Mouse (Mus musculus): ENCODE results near the gene Gm3238. TPM values are rescaled to one million over a fixed set of nuclear protein-coding genes. Genes with fewer than 3 reads are reported as not detected.

Gm3238 gene
- polyA plus RNA-seq, 1 experiment = not detected

DNA sequence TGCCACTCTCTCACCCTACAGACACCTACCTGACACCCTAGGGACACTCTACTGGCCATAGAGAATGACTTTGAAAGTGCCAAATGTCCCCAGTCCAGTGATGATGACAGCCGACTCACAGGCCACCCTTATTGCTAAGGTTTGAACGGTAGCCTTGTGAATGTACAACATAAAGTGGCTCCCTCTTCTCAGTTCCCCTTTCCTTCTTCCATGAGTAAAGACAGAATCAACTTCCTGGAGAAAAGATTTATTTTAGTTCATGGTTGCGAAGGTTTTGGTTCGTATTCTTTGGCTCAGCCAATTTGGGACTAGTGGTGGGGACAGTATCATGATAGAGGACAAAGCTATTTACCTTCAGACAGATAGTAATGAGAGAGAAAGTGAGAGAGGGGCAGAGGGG is 32.2 kb downstream of the Gm3238 start:
- WGBS = 58% methylated on average over 4 of the region's 4 CpGs
- Histone ChIP-seq H3K4me3 (ENCODE audit: control insufficient read depth, insufficient read depth, low read length) (no peak overlapping the region), H3K36me3 (ENCODE audit: control insufficient read depth, insufficient read depth, low read length) (no peaks in the 10 kb centered on the region), H3K4me1 (replicated peaks; ENCODE audit: control insufficient read depth, insufficient read depth, low read length) (no peaks in the 10 kb centered on the region), H3K27me3 (ENCODE audit: control insufficient read depth, insufficient read depth, low read length) (no peaks in the 10 kb centered on the region), H3K27ac (ENCODE audit: control insufficient read depth, insufficient read depth, low read length) (no peak overlapping the region)
- no peak for TF ChIP-seq CTCF (IDR thresholded peaks at IDR 0.05; ENCODE audit: borderline replicate concordance, control insufficient read depth, extremely low read depth, insufficient read depth, low read length, poor library complexity)
- DNase-seq = no peak

DNA sequence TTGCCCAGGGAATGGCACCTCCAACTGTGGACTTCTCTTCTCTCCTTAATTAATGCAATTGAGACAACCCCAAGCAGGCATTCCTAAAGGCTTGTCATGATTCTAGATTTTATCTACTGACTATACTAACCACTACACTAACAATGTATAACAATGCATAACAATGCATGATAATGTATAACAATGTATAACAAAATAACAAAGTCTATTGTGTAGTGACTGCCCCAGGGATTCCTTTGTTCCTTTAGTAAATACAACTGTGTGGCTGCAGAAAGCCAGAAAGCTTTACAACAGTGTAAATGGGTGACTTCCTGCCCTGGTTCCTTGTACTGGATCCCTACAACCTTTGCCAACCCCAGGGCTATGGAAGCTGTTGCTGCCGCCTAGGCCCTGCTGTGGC is 35.2 kb downstream of the Gm3238 start:
- TF ChIP-seq CTCF (IDR thresholded peaks at IDR 0.05; ENCODE audit: borderline replicate concordance, control insufficient read depth, extremely low read depth, insufficient read depth, low read length, poor library complexity) = no peak
- no peak for TF ChIP-seq POLR2A (IDR thresholded peaks at IDR 0.05; ENCODE audit: control insufficient read depth, extremely low read depth, insufficient read depth, low read length, poor library complexity)
- 100% methylated on average over 1 of the region's 1 CpGs for WGBS
- no peak for DNase-seq
- Histone ChIP-seq H3K36me3 (ENCODE audit: control insufficient read depth, insufficient read depth, low read length) (no peaks in the 10 kb centered on the region), H3K4me1 (replicated peaks; ENCODE audit: control insufficient read depth, insufficient read depth, low read length) (no peaks in the 10 kb centered on the region), H3K27ac (ENCODE audit: control insufficient read depth, insufficient read depth, low read length) (no peak overlapping the region), H3K4me3 (ENCODE audit: control insufficient read depth, insufficient read depth, low read length) (no peak overlapping the region), H3K27me3 (ENCODE audit: control insufficient read depth, insufficient read depth, low read length) (no peaks in the 10 kb centered on the region)

- DNase-seq = peak; percentile 18
- Histone ChIP-seq H3K27ac (ENCODE audit: control insufficient read depth, insufficient read depth, low read length) (no peak overlapping the region), H3K27me3 (ENCODE audit: control insufficient read depth, insufficient read depth, low read length) (no peaks in the 10 kb centered on the region), H3K4me3 (ENCODE audit: control insufficient read depth, insufficient read depth, low read length) (no peak overlapping the region), H3K36me3 (ENCODE audit: control insufficient read depth, insufficient read depth, low read length) (no peaks in the 10 kb centered on the region), H3K4me1 (replicated peaks; ENCODE audit: control insufficient read depth, insufficient read depth, low read length) (no peaks in the 10 kb centered on the region)
- TF ChIP-seq CTCF (IDR thresholded peaks at IDR 0.05; ENCODE audit: borderline replicate concordance, control insufficient read depth, extremely low read depth, insufficient read depth, low read length, poor library complexity) (peak; percentile 62; the same call in 1 of the 2 replicates), POLR2A (IDR thresholded peaks at IDR 0.05; ENCODE audit: control insufficient read depth, extremely low read depth, insufficient read depth, low read length, poor library complexity) (no peak)
- 64% methylated on average over 4 of the region's 4 CpGs for WGBS
Observed at GRCm38 (mm10) chr10:77729241-77729640, 41.9 kb downstream of the Gm3238 start.

DNA sequence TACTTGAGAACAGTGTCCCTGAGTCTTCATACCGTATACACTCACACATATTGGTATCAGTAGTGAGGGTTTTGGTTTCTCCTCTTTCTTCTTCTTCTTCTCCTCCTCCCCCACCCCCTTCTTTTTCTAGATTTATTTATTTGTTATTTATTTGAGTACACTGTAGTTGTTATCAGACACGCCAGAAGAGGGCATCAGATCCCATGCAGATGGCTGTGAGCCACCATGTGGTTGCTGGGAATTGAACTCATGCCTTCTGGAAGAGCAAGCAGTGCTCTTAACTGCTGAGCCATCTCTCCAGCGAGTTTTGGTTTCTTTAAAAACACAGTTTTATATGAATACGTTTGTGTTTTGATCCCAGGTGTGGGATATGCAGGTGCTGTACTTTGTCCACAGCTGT is 42.8 kb downstream of the Gm3238 start:
- TF ChIP-seq POLR2A (IDR thresholded peaks at IDR 0.05; ENCODE audit: control insufficient read depth, extremely low read depth, insufficient read depth, low read length, poor library complexity) (no peak), CTCF (IDR thresholded peaks at IDR 0.05; ENCODE audit: borderline replicate concordance, control insufficient read depth, extremely low read depth, insufficient read depth, low read length, poor library complexity) (no peak)
- no peak overlapping the region for H3K27ac ChIP-seq (ENCODE audit: control insufficient read depth, insufficient read depth, low read length)
- H3K4me3 ChIP-seq (ENCODE audit: control insufficient read depth, insufficient read depth, low read length) = no peak overlapping the region
- 74% methylated on average over 4 of the region's 4 CpGs for WGBS
- no peak for DNase-seq
- no peaks in the 10 kb centered on the region for H3K36me3 ChIP-seq (ENCODE audit: control insufficient read depth, insufficient read depth, low read length)
- no peaks in the 10 kb centered on the region for H3K4me1 ChIP-seq (replicated peaks; ENCODE audit: control insufficient read depth, insufficient read depth, low read length)
- no peaks in the 10 kb centered on the region for H3K27me3 ChIP-seq (ENCODE audit: control insufficient read depth, insufficient read depth, low read length)

DNA sequence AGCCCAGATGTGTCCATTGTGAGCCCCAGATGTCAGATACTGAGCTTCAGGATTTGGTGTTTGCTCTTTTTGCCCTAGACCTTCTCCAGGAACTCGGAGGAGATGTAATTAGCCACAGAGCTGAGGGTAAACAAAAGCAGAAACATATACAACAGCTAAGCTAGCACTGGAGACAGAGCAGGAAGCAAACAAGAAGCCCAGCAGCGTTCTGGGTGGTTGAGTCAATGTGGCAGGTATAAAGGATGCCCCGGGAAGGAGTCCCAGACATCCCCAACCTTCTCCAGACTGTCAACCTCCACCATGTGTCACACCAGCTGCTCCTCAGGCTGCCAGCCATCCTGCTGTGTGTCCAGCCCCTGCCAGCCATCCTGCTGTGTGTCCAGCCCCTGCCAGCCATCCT is 44.9 kb downstream of the Gm3238 start, which contains the start of gene Gm10100:
Gene Gm10100 (plus strand): TSS at position 301 of the 400 bp plus-strand sequence.
- H3K4me3 ChIP-seq (ENCODE audit: control insufficient read depth, insufficient read depth, low read length) = no peak within 1 kb of the TSS
- no peak for DNase-seq
- TF ChIP-seq POLR2A (IDR thresholded peaks at IDR 0.05; ENCODE audit: control insufficient read depth, extremely low read depth, insufficient read depth, low read length, poor library complexity) (no peak), CTCF (IDR thresholded peaks at IDR 0.05; ENCODE audit: borderline replicate concordance, control insufficient read depth, extremely low read depth, insufficient read depth, low read length, poor library complexity) (no peak)
- H3K27me3 ChIP-seq (ENCODE audit: control insufficient read depth, insufficient read depth, low read length) = no peaks in the 10 kb centered on the region
- H3K36me3 ChIP-seq (ENCODE audit: control insufficient read depth, insufficient read depth, low read length) = no peaks in the 10 kb centered on the region
- WGBS = 34% methylated on average over 3 of the region's 3 CpGs
- no peaks in the 10 kb centered on the region for H3K4me1 ChIP-seq (replicated peaks; ENCODE audit: control insufficient read depth, insufficient read depth, low read length)
- H3K27ac ChIP-seq (ENCODE audit: control insufficient read depth, insufficient read depth, low read length) = no peak within 1 kb of the TSS

DNA sequence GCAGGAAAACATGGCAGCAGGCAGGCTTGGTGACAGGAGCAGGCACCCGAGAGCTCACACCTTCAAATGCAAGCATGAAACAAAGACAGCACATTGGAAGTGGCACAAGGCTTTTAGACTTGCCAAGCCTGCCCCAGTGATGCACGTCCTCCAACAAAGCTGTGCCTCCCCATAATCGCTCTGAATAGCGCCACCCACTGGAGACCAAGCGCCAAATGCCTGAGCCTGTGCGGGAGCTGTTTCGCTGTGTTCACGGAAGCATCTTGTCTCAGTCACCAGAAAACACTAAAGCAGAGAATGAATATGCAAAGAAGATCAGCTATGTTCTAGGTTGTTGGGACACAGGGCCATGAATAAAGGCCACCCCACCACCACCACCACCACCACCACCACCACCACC is 46.3 kb downstream of the Gm3238 start:
- TF ChIP-seq CTCF (IDR thresholded peaks at IDR 0.05; ENCODE audit: borderline replicate concordance, control insufficient read depth, extremely low read depth, insufficient read depth, low read length, poor library complexity) (no peak), POLR2A (IDR thresholded peaks at IDR 0.05; ENCODE audit: control insufficient read depth, extremely low read depth, insufficient read depth, low read length, poor library complexity) (no peak)
- Histone ChIP-seq H3K4me3 (ENCODE audit: control insufficient read depth, insufficient read depth, low read length) (no peak overlapping the region), H3K4me1 (replicated peaks; ENCODE audit: control insufficient read depth, insufficient read depth, low read length) (no peaks in the 10 kb centered on the region), H3K27ac (ENCODE audit: control insufficient read depth, insufficient read depth, low read length) (no peak overlapping the region), H3K27me3 (ENCODE audit: control insufficient read depth, insufficient read depth, low read length) (no peaks in the 10 kb centered on the region), H3K36me3 (ENCODE audit: control insufficient read depth, insufficient read depth, low read length) (no peaks in the 10 kb centered on the region)
- 84% methylated on average over 8 of the region's 8 CpGs for WGBS
- DNase-seq = no peak

Other genes starting within 250 kb of the Gm3238 start
- gene Itgb2, start 241.1 kb downstream of the Gm3238 start, polyA plus RNA-seq (2012; rRNA removed) = 304 and 334 TPM in 2 replicates
- 103 and 129 TPM in 2 replicates for gene Pttg1ip, start 189.6 kb downstream of the Gm3238 start, polyA plus RNA-seq (2012; rRNA removed)
- 236 and 248 TPM in 2 replicates for gene Sumo3, start 165.2 kb downstream of the Gm3238 start, polyA plus RNA-seq (2012; rRNA removed)
- gene Gm49325, start 165.1 kb downstream of the Gm3238 start, polyA plus RNA-seq (2012; rRNA removed) = not detected in 2 replicates
- 52.0 and 52.6 TPM in 2 replicates for gene Ube2g2, start 149.1 kb downstream of the Gm3238 start, polyA plus RNA-seq (2012; rRNA removed)
- 0.97 and 1.3 TPM in 2 replicates for gene Tspear, start 84.8 kb downstream of the Gm3238 start, polyA plus RNA-seq (2012; rRNA removed)
- gene Gm19402, start 80.6 kb downstream of the Gm3238 start, polyA plus RNA-seq (2012; rRNA removed) = not detected in 2 replicates
- not detected in 2 replicates for gene Gm9508, start 74.1 kb downstream of the Gm3238 start, polyA plus RNA-seq (2012; rRNA removed)
- gene Gm10272, start 64.7 kb downstream of the Gm3238 start, polyA plus RNA-seq (2012; rRNA removed) = not detected in 2 replicates
- gene Gm10024, start 59.9 kb downstream of the Gm3238 start, polyA plus RNA-seq (2012; rRNA removed) = not detected in 2 replicates
- gene Gm10142, start 55.5 kb downstream of the Gm3238 start, polyA plus RNA-seq (2012; rRNA removed) = not detected in 2 replicates
- 0.23 TPM in 1 of 2 replicates, not detected in the other for gene Krtap12-1, start 50.7 kb downstream of the Gm3238 start, polyA plus RNA-seq (2012; rRNA removed)
- gene Gm10100, start 44.8 kb downstream of the Gm3238 start, polyA plus RNA-seq (2012; rRNA removed) = not detected in 2 replicates
- not detected in 2 replicates for gene Gm18596, start 28.7 kb downstream of the Gm3238 start, polyA plus RNA-seq (2012; rRNA removed)
- gene Gm9736, start 20.0 kb downstream of the Gm3238 start, polyA plus RNA-seq (2012; rRNA removed) = not detected in 2 replicates
- not detected in 2 replicates for gene Gm3233, start 11.6 kb downstream of the Gm3238 start, polyA plus RNA-seq (2012; rRNA removed)
- not detected in 2 replicates for gene Gm7138, start 5.6 kb upstream of the Gm3238 start, polyA plus RNA-seq (2012; rRNA removed)
- gene Gm3250, start 11.2 kb upstream of the Gm3238 start, polyA plus RNA-seq (2012; rRNA removed) = not detected in 2 replicates
- not detected in 2 replicates for gene Gm7137, start 16.9 kb upstream of the Gm3238 start, polyA plus RNA-seq (2012; rRNA removed)
- not detected in 2 replicates for gene Gm9639, start 23.8 kb upstream of the Gm3238 start, polyA plus RNA-seq (2012; rRNA removed)
- gene Gm19668, start 27.8 kb upstream of the Gm3238 start, polyA plus RNA-seq (2012; rRNA removed) = not detected in 2 replicates
- gene Gm9507, start 40.5 kb upstream of the Gm3238 start, polyA plus RNA-seq (2012; rRNA removed) = not detected in 2 replicates
- not detected in 2 replicates for gene Gm2696, start 43.4 kb upstream of the Gm3238 start, polyA plus RNA-seq (2012; rRNA removed)
- not detected in 2 replicates for gene Krtap10-4, start 55.8 kb upstream of the Gm3238 start, polyA plus RNA-seq (2012; rRNA removed)
- 0.12 TPM in 1 of 2 replicates, not detected in the other for gene Krtap10-10, start 64.6 kb upstream of the Gm3238 start, polyA plus RNA-seq (2012; rRNA removed)
- gene Gm36176, start 75.5 kb upstream of the Gm3238 start, polyA plus RNA-seq (2012; rRNA removed) = 0.36 TPM in 1 of 2 replicates, not detected in the other
- not detected in 2 replicates for gene Gm10318, start 81.5 kb upstream of the Gm3238 start, polyA plus RNA-seq (2012; rRNA removed)
- 0.24 and 0.27 TPM in 2 replicates for gene Gm3285, start 90.7 kb upstream of the Gm3238 start, polyA plus RNA-seq (2012; rRNA removed)
- 1.1 and 1.9 TPM in 2 replicates for gene Lrrc3, start 131.2 kb upstream of the Gm3238 start, polyA plus RNA-seq (2012; rRNA removed)
- 16.4 and 21.0 TPM in 2 replicates for gene Trpm2, start 199.2 kb upstream of the Gm3238 start, polyA plus RNA-seq (2012; rRNA removed)
- 39.0 and 49.5 TPM in 2 replicates for gene 1810043G02Rik, start 207.2 kb upstream of the Gm3238 start, polyA plus RNA-seq (2012; rRNA removed)
- gene Pfkl, start 238.8 kb upstream of the Gm3238 start, polyA plus RNA-seq (2012; rRNA removed) = 81.2 and 93.7 TPM in 2 replicates

All from thymus, adult 2 months (tissue).